Mouse (Mus musculus): ENCODE measurements around the gene Ccdc148. TPM values are rescaled to one million over a fixed set of nuclear protein-coding genes. Genes with fewer than 3 reads are reported as not detected.

Gene Ccdc148
- total RNA-seq (2021) = 10 to 100 TPM; 12.6 to 13.8 TPM

GRCm38 (mm10) chr2:59160605-59160963 is at the start of gene Ccdc148, which contains the start of gene Pkp4:
TSS of gene Ccdc148 (minus strand) at chr2:59160683.
TSS of gene Pkp4 (plus strand) at chr2:59160850.
- intact Hi-C loops (cut with DNase I) = loop anchor here (5.0 kb wide), 3 partner anchors 152 to 323 kb away; no protein-coding TSS in a partner anchor
- peak; percentile 91 to 96 for DNase-seq (ENCODE audit: extremely low spot score in 1 of 2, low spot score in 2 of 2)

- intact Hi-C loops (cut with DNase I) = no loop called here
- no peak for DNase-seq (ENCODE audit: extremely low spot score in 1 of 2, low spot score in 2 of 2)
Measured at GRCm38 (mm10) chr2:59208276-59208675, 47.8 kb upstream of the Ccdc148 start.

GRCm38 (mm10) chr2:59207725-59208124 is 47.2 kb upstream of the Ccdc148 start:
- no peak for DNase-seq (ENCODE audit: extremely low spot score in 1 of 2, low spot score in 2 of 2)
- intact Hi-C loops (cut with DNase I) = no loop called here

GRCm38 (mm10) chr2:59207240-59207639 is 46.8 kb upstream of the Ccdc148 start:
- no peak for DNase-seq (ENCODE audit: extremely low spot score in 1 of 2, low spot score in 2 of 2)
- intact Hi-C loops (cut with DNase I) = no loop called here

- intact Hi-C loops (cut with DNase I) = no loop called here
- DNase-seq (ENCODE audit: extremely low spot score in 1 of 2, low spot score in 2 of 2) = no peak
Measured at GRCm38 (mm10) chr2:59206190-59206589, 45.7 kb upstream of the Ccdc148 start.

- no peak for DNase-seq (ENCODE audit: extremely low spot score in 1 of 2, low spot score in 2 of 2)
- intact Hi-C loops (cut with DNase I) = no loop called here
Measured at GRCm38 (mm10) chr2:59205092-59205491, 44.6 kb upstream of the Ccdc148 start.

- DNase-seq (ENCODE audit: extremely low spot score in 1 of 2, low spot score in 2 of 2) = no peak
- intact Hi-C loops (cut with DNase I) = no loop called here
Measured at GRCm38 (mm10) chr2:59203627-59204425, 43.3 kb upstream of the Ccdc148 start.

GRCm38 (mm10) chr2:59202930-59203329 is 42.4 kb upstream of the Ccdc148 start:
- no peak for DNase-seq (ENCODE audit: extremely low spot score in 1 of 2, low spot score in 2 of 2)
- intact Hi-C loops (cut with DNase I) = no loop called here

GRCm38 (mm10) chr2:59200511-59200910 is 40.0 kb upstream of the Ccdc148 start:
- intact Hi-C loops (cut with DNase I) = no loop called here
- no peak for DNase-seq (ENCODE audit: extremely low spot score in 1 of 2, low spot score in 2 of 2)

- intact Hi-C loops (cut with DNase I) = no loop called here
- DNase-seq (ENCODE audit: extremely low spot score in 1 of 2, low spot score in 2 of 2) = no peak
Measured at GRCm38 (mm10) chr2:59199476-59199976, 39.0 kb upstream of the Ccdc148 start.

GRCm38 (mm10) chr2:59197156-59197555 is 36.7 kb upstream of the Ccdc148 start:
- intact Hi-C loops (cut with DNase I) = no loop called here
- no peak for DNase-seq (ENCODE audit: extremely low spot score in 1 of 2, low spot score in 2 of 2)

- intact Hi-C loops (cut with DNase I) = no loop called here
Measured at GRCm38 (mm10) chr2:59193117-59193516, 32.6 kb upstream of the Ccdc148 start.

GRCm38 (mm10) chr2:59191466-59191865 is 31.0 kb upstream of the Ccdc148 start:
- intact Hi-C loops (cut with DNase I) = no loop called here
- no peak for DNase-seq (ENCODE audit: extremely low spot score in 1 of 2, low spot score in 2 of 2)

More at GRCm38 (mm10) chr2:59193117-59193516, 32.6 kb upstream of the Ccdc148 start:
- DNase-seq (ENCODE audit: extremely low spot score in 1 of 2, low spot score in 2 of 2) = no peak

GRCm38 (mm10) chr2:59190186-59190585 is 29.7 kb upstream of the Ccdc148 start:
- intact Hi-C loops (cut with DNase I) = no loop called here
- no peak for DNase-seq (ENCODE audit: extremely low spot score in 1 of 2, low spot score in 2 of 2)

- intact Hi-C loops (cut with DNase I) = no loop called here
- no peak for DNase-seq (ENCODE audit: extremely low spot score in 1 of 2, low spot score in 2 of 2)
Measured at GRCm38 (mm10) chr2:59189661-59190185, 29.2 kb upstream of the Ccdc148 start.

- intact Hi-C loops (cut with DNase I) = no loop called here
- DNase-seq (ENCODE audit: extremely low spot score in 1 of 2, low spot score in 2 of 2) = no peak
Measured at GRCm38 (mm10) chr2:59188306-59188705, 27.8 kb upstream of the Ccdc148 start.

GRCm38 (mm10) chr2:59186966-59187365 is 26.5 kb upstream of the Ccdc148 start:
- DNase-seq (ENCODE audit: extremely low spot score in 1 of 2, low spot score in 2 of 2) = no peak
- intact Hi-C loops (cut with DNase I) = no loop called here

GRCm38 (mm10) chr2:59186122-59186521 is 25.6 kb upstream of the Ccdc148 start:
- no peak for DNase-seq (ENCODE audit: extremely low spot score in 1 of 2, low spot score in 2 of 2)
- intact Hi-C loops (cut with DNase I) = no loop called here

GRCm38 (mm10) chr2:59184107-59185064 is 23.9 kb upstream of the Ccdc148 start:
- no peak for DNase-seq (ENCODE audit: extremely low spot score in 1 of 2, low spot score in 2 of 2)
- intact Hi-C loops (cut with DNase I) = no loop called here

Data from left cerebral cortex, postnatal 10 days (tissue).